Mouse (Mus musculus) heart, adult 2 months (tissue): ENCODE measurements around the gene Gpn2. TPM values are rescaled to one million over a fixed set of nuclear protein-coding genes. Genes with fewer than 3 reads are reported as not detected.

Experiments
- DNase-seq, 2 experiments: peaks; one replicate each; pipeline ENCODE4 v3.0.0; 2021
- H3K27ac ChIP-seq: fragments of 200-600 bp; 2 replicates; pipeline ENCODE4 v1.8.1; 2022
- H3K27me3 ChIP-seq: fragments of 200-500 bp; 2 replicates; pipeline ENCODE4 v1.6.1; 2012; ENCODE audit warnings: mild to moderate bottlenecking, low read length, inconsistent platforms, mixed read lengths; ENCODE audit not compliant: control insufficient read depth, insufficient read depth
- H3K36me3 ChIP-seq: fragments of 200-500 bp; 2 replicates; pipeline ENCODE4 v1.6.1; 2012; ENCODE audit warnings: low read length, inconsistent platforms; ENCODE audit not compliant: control insufficient read depth, insufficient read depth
- H3K4me1 ChIP-seq: fragments of 200-500 bp; 2 replicates; pipeline ENCODE4 v1.6.1; 2011; ENCODE audit warnings: low read length; ENCODE audit not compliant: control insufficient read depth, insufficient read depth
- H3K4me3 ChIP-seq: fragments of 200-600 bp; 2 replicates; pipeline ENCODE4 v1.8.1; 2022
- H3K79me2 ChIP-seq: fragments of 200-500 bp; replicated peaks from 2 replicates; pipeline ENCODE4 v1.6.1; 2012; ENCODE audit warnings: mild to moderate bottlenecking, inconsistent platforms, low read length, moderate library complexity, mixed read lengths; ENCODE audit not compliant: control insufficient read depth, insufficient read depth
- H3K9ac ChIP-seq: fragments of 200-500 bp; 2 replicates; pipeline ENCODE4 v1.6.1; 2012; ENCODE audit warnings: low read depth, mild to moderate bottlenecking, control low read depth, inconsistent platforms, low read length, mixed read lengths
- CTCF ChIP-seq: fragments of 200-600 bp; IDR thresholded peaks from 2 replicates; pipeline ENCODE4 v1.8.1; 2022; ENCODE audit warnings: antibody characterized with exemption, mild to moderate bottlenecking, moderate library complexity
- EP300 ChIP-seq: fragments of 200-500 bp; IDR thresholded peaks from 2 replicates; pipeline ENCODE4 v1.6.1; 2011; ENCODE audit warnings: low read depth, low read length, control low read depth; ENCODE audit not compliant: insufficient read depth
- POLR2A ChIP-seq: fragments of 200-500 bp; IDR thresholded peaks from 2 replicates; pipeline ENCODE4 v1.6.1; 2011; ENCODE audit warnings: mild to moderate bottlenecking, low read depth, low read length, control low read depth; ENCODE audit not compliant: insufficient read depth
- WGBS: fragments of 180-500 bp; shearing (Covaris S2); methylation state at CpG from one replicate; pipeline ENCODE4 v1.1.7; 2018; 5-methylcytosine and 5-hydroxymethylcytosine counted together
- intact Hi-C: fragments of 180-260 bp; cut with DNase I; formaldehyde crosslinking; loops from one replicate; pipeline ENCODE4 v1.15.1; 2025
- long read RNA-seq: library from polyadenylated mRNA; stranded (forward); transcript quantifications from one replicate; pipeline ENCODE4 v2.0.0, GENCODE M21; 2021
- polyA plus RNA-seq: library from polyadenylated mRNA; depleted of rRNA; stranded (reverse); fragments of >200 nt; gene quantifications from 2 replicates; pipeline ENCODE4 v1.2.3, GENCODE M21; 2012; rRNA removed
- total RNA-seq, 2 experiments: library from RNA; stranded (reverse); gene quantifications; 2 replicates each; pipeline ENCODE4 v1.2.3; 2021

Gpn2 gene
- total RNA-seq (1 to 10 TPM; 6.8 to 7.3 TPM), polyA plus RNA-seq (12.1 and 17.7 TPM in 2 replicates)
- long read RNA-seq, partial matches to known transcripts: 0 of 4 reads
- long read RNA-seq, other reads (novel, unspliced or antisense): 0 of 4 reads

DNA sequence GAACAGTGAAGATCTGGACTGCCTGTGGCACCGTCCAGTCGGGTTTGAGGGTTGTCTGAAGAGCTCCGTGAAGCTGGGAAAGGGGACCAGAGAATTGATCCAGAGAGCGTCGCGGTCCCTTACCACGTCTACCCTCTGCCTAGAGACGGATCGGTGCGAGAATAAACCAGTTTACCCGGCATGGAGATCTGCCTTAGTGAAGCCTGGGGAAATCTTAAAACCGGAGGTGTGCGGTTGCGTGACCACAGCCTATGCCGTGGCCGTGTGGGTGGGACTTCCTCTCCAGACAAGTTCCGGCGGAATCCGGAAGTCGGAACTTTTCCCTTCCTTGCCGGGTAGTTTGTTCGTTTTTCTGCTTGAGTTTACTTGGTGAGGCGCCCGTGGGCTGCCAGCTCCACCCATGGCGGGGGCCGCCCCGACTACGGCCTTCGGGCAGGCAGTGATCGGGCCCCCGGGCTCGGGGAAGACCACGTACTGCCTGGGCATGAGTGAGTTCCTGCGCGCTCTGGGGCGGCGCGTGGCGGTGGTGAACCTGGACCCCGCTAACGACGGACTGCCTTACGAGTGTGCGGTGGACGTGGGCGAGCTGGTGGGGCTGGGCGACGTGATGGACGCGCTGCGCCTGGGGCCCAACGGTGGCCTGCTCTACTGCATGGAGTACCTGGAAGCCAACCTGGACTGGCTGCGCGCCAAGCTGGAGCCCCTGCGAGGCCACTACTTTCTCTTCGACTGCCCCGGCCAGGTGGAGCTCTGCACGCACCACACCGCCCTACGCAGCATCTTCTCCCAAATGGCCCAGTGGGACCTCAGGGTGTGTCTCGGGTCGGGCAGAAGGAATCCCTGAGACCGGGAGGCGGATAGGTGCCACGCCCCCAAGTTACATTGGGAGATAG lies at the start of gene Gpn2:
TSS of gene Gpn2 (plus strand) at position 304 of the 893 bp plus-strand sequence.
- TF ChIP-seq POLR2A (peak; percentile 93), CTCF (no peak), EP300 (peak; percentile 71)
- Histone ChIP-seq H3K4me1 (peaks cover 3% of the 10 kb centered on the region), H3K27me3 (no peaks in the 10 kb centered on the region), H3K27ac (peak within 1 kb of the TSS; percentile 76), H3K9ac (peak within 1 kb of the TSS; percentile 79), H3K4me3 (peak within 1 kb of the TSS; percentile 86), H3K36me3 (no peaks in the 10 kb centered on the region), H3K79me2 (peaks cover 3% of the 10 kb centered on the region)
- WGBS: under 1% methylated on average over 65 of the region's 65 CpGs
- intact Hi-C loops: no loop called here
- peak; percentile 84 to 87 for DNase-seq

DNA sequence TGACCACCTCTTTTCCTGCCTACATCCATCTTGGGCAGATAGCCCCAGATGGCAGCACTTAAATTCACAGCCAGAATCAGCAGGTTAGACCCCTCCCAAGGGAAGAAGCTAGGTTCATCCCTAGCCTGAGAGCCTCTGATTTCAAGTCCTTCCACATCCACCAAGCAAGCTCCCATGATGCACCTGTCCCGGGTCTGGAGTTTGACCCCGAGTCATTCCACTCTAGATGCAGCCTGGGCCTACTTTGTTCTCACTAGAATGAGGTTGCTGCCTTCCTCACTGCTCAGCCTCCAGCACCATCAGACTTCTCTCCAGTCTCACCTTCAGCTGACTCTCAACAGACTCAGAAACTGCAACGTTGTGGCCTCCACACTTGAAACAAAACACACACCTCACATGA lies 48.1 kb upstream of the Gpn2 start:
- Histone ChIP-seq H3K79me2 (no peaks in the 10 kb centered on the region; the same call in 1 of the 2 replicates), H3K4me3 (no peak overlapping the region), H3K27me3 (no peaks in the 10 kb centered on the region), H3K27ac (no peak overlapping the region), H3K4me1 (no peaks in the 10 kb centered on the region), H3K36me3 (no peaks in the 10 kb centered on the region), H3K9ac (no peak overlapping the region)
- no peak for TF ChIP-seq POLR2A
- TF ChIP-seq CTCF: no peak
- TF ChIP-seq EP300: no peak
- WGBS: 71% methylated on average over 3 of the region's 3 CpGs
- intact Hi-C loops: no loop called here
- no peak for DNase-seq

DNA sequence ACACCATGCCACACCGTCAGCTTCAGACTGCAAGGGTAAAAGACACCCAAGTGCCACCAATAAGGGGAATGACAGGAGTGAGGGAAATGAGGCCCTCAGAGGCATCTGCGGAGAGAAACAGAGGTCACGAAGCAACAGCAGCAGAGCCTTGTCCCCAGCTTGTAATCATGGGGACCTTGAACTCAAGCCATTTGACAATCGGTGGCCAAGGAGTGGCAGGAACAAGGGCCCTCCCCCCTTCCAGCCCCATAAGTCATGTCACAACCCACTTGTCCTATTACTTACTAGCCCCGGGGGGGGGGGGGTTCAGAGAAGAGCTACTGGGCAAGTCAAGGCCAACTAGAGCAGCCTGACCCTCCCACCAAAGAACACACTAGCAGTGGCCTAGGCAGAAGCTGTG lies 47.5 kb upstream of the Gpn2 start:
- no peak for DNase-seq
- H3K79me2 ChIP-seq: no peaks in the 10 kb centered on the region; the same call in 1 of the 2 replicates
- H3K4me1 ChIP-seq: no peaks in the 10 kb centered on the region
- H3K27ac ChIP-seq: no peak overlapping the region
- H3K27me3 ChIP-seq: no peaks in the 10 kb centered on the region
- TF ChIP-seq EP300: no peak
- no peak for TF ChIP-seq CTCF
- TF ChIP-seq POLR2A: no peak
- H3K9ac ChIP-seq: no peak overlapping the region
- WGBS: 85% methylated on average over 5 of the region's 5 CpGs
- intact Hi-C loops: no loop called here
- no peak overlapping the region for H3K4me3 ChIP-seq
- H3K36me3 ChIP-seq: no peaks in the 10 kb centered on the region

DNA sequence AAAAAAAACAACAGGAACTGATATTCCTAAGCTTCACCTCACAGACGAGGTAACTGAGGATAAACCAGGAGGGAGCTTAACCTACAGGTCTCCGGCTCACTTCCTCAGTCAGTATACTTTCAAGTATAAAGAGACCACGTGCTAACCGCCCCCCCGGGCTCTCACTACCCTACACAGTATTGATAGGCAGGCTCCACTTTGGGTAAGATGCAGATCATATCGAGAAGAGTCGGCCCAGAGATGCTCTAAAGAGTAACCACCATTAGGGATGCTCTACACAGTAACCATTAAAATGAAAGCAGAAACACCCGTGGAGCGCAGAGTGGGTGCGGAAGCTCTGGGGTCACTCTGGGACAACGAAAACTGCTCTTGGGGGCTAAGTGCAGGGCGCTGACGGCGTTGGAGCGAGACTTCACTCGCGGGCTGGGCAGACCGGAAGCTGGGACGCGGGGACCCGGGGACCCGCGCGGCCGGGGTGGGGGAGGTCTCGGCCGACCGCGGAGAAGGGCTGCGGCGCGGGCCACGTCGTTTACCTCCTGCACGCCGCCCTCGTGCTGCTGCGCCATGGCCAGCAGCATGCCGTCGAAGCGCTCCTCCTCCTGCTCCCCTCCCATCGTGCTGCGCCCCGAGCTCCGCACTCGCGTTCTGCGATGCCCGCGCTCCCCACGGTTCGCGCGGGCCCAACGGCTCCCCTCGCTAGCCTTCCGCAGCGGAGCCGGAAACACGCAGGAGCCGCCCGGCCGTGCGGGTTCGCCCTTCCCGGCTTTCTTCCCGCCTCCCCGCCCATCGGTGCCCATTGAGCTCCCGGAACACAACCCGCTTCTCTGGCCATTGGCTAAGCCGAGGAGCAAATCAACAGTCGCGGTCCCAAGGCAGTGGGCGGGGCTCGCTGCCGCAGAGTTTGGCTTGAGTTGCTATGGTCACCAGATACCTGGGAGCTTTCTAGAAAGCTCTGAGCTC lies 38.6 kb upstream of the Gpn2 start, which contains the start of gene Nudc:
TSS of gene Nudc (minus strand) at position 725 of the 960 bp plus-strand sequence.
- H3K27me3 ChIP-seq: no peaks in the 10 kb centered on the region
- peaks cover 9% of the 10 kb centered on the region for H3K79me2 ChIP-seq
- intact Hi-C loops: no loop called here
- DNase-seq: peak; percentile 94 to 98
- peak within 1 kb of the TSS; percentile 86 for H3K27ac ChIP-seq
- WGBS: under 1% methylated on average over 67 of the region's 77 CpGs
- no peaks in the 10 kb centered on the region; the same call in 1 of the 2 replicates for H3K36me3 ChIP-seq
- TF ChIP-seq POLR2A: peak; percentile 76
- TF ChIP-seq CTCF: no peak
- TF ChIP-seq EP300: 0 out of 2 replicates have a peak, but pooled peaks have one; percentile 37
- peaks cover 2% of the 10 kb centered on the region; the same call in 1 of the 2 replicates for H3K4me1 ChIP-seq
- peak within 1 kb of the TSS; percentile 98 for H3K4me3 ChIP-seq
- peak within 1 kb of the TSS; percentile 99 for H3K9ac ChIP-seq

DNA sequence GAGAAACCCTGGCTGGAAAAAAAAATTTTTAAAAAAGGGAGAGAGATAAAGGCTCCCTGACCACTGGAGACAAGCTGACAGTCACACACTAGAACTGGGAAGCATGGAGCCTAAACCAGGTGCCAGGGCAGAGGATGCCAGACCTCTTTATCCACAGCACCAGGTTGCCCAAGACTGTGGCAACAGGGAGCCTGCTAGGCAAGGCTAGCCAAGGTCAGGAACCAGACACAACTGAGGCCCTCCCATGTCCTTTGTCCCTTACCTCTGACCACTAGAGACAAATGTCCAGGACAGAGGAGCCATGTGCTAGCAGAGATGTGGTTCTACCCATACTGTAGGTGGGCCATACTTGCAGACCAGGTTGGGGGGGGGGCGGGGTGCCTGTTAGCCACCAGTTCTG lies 32.1 kb upstream of the Gpn2 start:
- no peak overlapping the region for H3K27ac ChIP-seq
- no peak for TF ChIP-seq EP300
- TF ChIP-seq CTCF: no peak
- TF ChIP-seq POLR2A: no peak
- H3K79me2 ChIP-seq: peaks cover 2% of the 10 kb centered on the region; the same call in 1 of the 2 replicates
- H3K9ac ChIP-seq: no peak overlapping the region
- no peaks in the 10 kb centered on the region for H3K36me3 ChIP-seq
- WGBS: 95% methylated on average over 1 of the region's 1 CpGs
- H3K4me1 ChIP-seq: peaks cover 4% of the 10 kb centered on the region; the same call in 1 of the 2 replicates
- H3K4me3 ChIP-seq: no peak overlapping the region
- no peaks in the 10 kb centered on the region for H3K27me3 ChIP-seq
- no peak for DNase-seq
- intact Hi-C loops: no loop called here
